Mouse (Mus musculus) cerebellum, postnatal 14 days (tissue): ENCODE data around the gene U2af2.
"Not testable (repeated sequence)": the region's sequence is repeated elsewhere in the genome, so short reads cannot be mapped to it uniquely, and the experiment has no call there.

ENCODE experiments used
- DNase-seq, 2 experiments: peaks; one replicate each; pipeline ENCODE4 v3.0.0; 2021; ENCODE audit warnings: mixed read lengths in 2 of 2

U2af2 gene

GRCm38 (mm10) chr7:5061774-5062359 lies at the start of gene U2af2:
Gene U2af2 (plus strand): TSS chr7:5062143.
- DNase-seq, result peak; percentile 97 to 99

GRCm38 (mm10) chr7:5012681-5013513 lies 49.0 kb upstream of the U2af2 start:
- DNase-seq, result no peak

GRCm38 (mm10) chr7:5014251-5015117 lies 47.5 kb upstream of the U2af2 start, which contains the start of the genes Zfp524 and Fiz1:
Gene Zfp524 (plus strand): TSS chr7:5014415.
Gene Fiz1 (minus strand): TSS chr7:5014697.
- peak; percentile 98 to 99 for DNase-seq

- DNase-seq, result peak; percentile 96
These were observed 46.6 kb upstream of the U2af2 start, which contains the start of gene Gm44973 for GRCm38 (mm10) chr7:5015118-5016001. Gene Gm44973 (plus strand): TSS chr7:5015496.

GRCm38 (mm10) chr7:5016057-5016456 lies 45.9 kb upstream of the U2af2 start:
- DNase-seq, result no peak

GRCm38 (mm10) chr7:5016920-5017319 lies 45.0 kb upstream of the U2af2 start:
- no peak for DNase-seq

- DNase-seq, result peak in 1 of 2 experiments; percentile 60
These were observed 44.6 kb upstream of the U2af2 start for GRCm38 (mm10) chr7:5017352-5017751.

GRCm38 (mm10) chr7:5017931-5018330 lies 44.0 kb upstream of the U2af2 start:
- DNase-seq, result no peak

- DNase-seq, result not testable (repeated sequence)
These were observed 42.4 kb upstream of the U2af2 start for GRCm38 (mm10) chr7:5019576-5019975.

- DNase-seq, result peak; percentile 99
These were observed 41.8 kb upstream of the U2af2 start, which contains the start of the genes Zfp865 and Ccdc106 for GRCm38 (mm10) chr7:5020000-5020681. Gene Zfp865 (plus strand): TSS chr7:5020376. Gene Ccdc106 (plus strand): TSS chr7:5020553.

- DNase-seq, result peak in 1 of 2 experiments; percentile 64
These were observed 41.3 kb upstream of the U2af2 start for GRCm38 (mm10) chr7:5020685-5021084.

- peak in 1 of 2 experiments; percentile 18 for DNase-seq
These were observed 40.7 kb upstream of the U2af2 start for GRCm38 (mm10) chr7:5021197-5021596.

- no peak for DNase-seq
These were observed 32.4 kb upstream of the U2af2 start for GRCm38 (mm10) chr7:5029543-5029942.

- DNase-seq, result no peak
These were observed 32.0 kb upstream of the U2af2 start for GRCm38 (mm10) chr7:5029946-5030345.

- DNase-seq, result no peak
These were observed 31.2 kb upstream of the U2af2 start for GRCm38 (mm10) chr7:5030554-5031275.

GRCm38 (mm10) chr7:5031496-5031895 lies 30.4 kb upstream of the U2af2 start:
- no peak for DNase-seq

GRCm38 (mm10) chr7:5033818-5034217 lies 28.1 kb upstream of the U2af2 start, which contains the start of gene 4632433K11Rik:
Gene 4632433K11Rik (plus strand): TSS chr7:5034118.
- DNase-seq, result no peak

- no peak for DNase-seq
These were observed 26.3 kb upstream of the U2af2 start for GRCm38 (mm10) chr7:5035628-5036027.

GRCm38 (mm10) chr7:5036136-5036535 lies 25.8 kb upstream of the U2af2 start:
- no peak for DNase-seq

GRCm38 (mm10) chr7:5037026-5037425 lies 24.9 kb upstream of the U2af2 start:
- DNase-seq, result no peak
